Mouse (Mus musculus): ENCODE measurements around the gene Zdhhc21.

GRCm38 (mm10) chr4:82861451-82861850 is 1.7 kb upstream of the Zdhhc21 start:
- TF ChIP-seq CTCF (IDR thresholded peaks at IDR 0.05; ENCODE audit: low read depth, low read length) = no peak
- no peak for TF ChIP-seq POLR2A (IDR thresholded peaks at IDR 0.05; ENCODE audit: borderline replicate concordance, low read depth, low read length)

Measured in bone marrow macrophage, adult 2 months (primary cell).